12 mouse cellular contexts compared by ENCODE assay signal in the genomic region with DNA sequence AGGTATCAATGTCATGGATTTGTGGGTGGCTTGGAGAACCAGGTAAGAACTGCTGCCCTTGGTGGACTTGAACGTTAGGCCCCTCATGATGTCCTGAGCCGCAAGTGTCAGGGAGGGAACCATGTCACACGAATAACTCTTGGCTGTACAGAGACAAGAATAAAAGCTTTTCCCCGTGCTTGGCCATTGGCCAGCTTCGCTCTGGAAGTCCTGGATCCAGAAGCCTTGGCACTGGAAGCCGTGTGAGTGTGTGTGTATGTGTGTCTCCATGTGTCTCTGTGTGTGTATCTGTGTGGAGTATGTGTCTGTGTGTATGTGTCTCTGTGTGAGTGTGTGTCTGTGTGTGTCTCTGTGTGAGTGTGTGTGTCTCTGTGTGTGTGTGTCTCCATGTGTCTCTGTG. TPM values are rescaled to one million over a fixed set of nuclear protein-coding genes. Genes with fewer than 3 reads are reported as not detected.
A peak's percentile ranks its signal among the peaks of the same experiment; 100 is the strongest.
DNase-seq lines count a peak whose midpoint lies in the region; ATAC-seq and TF ChIP-seq lines count a peak whose summit lies in the region.
"Had no signal": no experiment of that assay in that cellular context is flagged by ENCODE, and none has a peak within 500 bp of the region (broad histone marks: within the 10 kb centered on the region; RNA-seq: fewer than 3 reads in every experiment).

No protein-coding gene starts in this region.

- no peak overlapping the region for H3K27ac ChIP-seq in heart, postnatal 0 days (ENCODE audit: low read depth)
- no peak overlapping the region for H3K27ac ChIP-seq in heart, embryonic 12.5 days (ENCODE audit: poor library complexity, severe bottlenecking)
- no peak overlapping the region; the same call in 1 of the 2 replicates for H3K27ac ChIP-seq in lung, embryonic 14.5 days (ENCODE audit: low read depth)
- H3K27ac ChIP-seq: hindbrain, embryonic 13.5 days; left cerebral cortex, adult 2 months had no signal

- TF ChIP-seq CTCF in heart, postnatal 0 days (IDR thresholded peaks at IDR 0.05; ENCODE audit: low read depth): no peak
- no peak for TF ChIP-seq CTCF in lung, embryonic 14.5 days (IDR thresholded peaks at IDR 0.05; ENCODE audit: low read depth)
- no peak for TF ChIP-seq CTCF in lung, adult 2 months (IDR thresholded peaks at IDR 0.05; ENCODE audit: insufficient read depth, low read length)

- no peak overlapping the region for H3K4me2 ChIP-seq in heart, postnatal 0 days (ENCODE audit: low read depth, low read length)
- no peak overlapping the region for H3K4me2 ChIP-seq in heart, embryonic 12.5 days
- H3K4me2 ChIP-seq in lung, embryonic 14.5 days: no peak overlapping the region
- H3K4me2 ChIP-seq: hindbrain, embryonic 13.5 days had no signal

- TF ChIP-seq EP300 in heart, postnatal 0 days (IDR thresholded peaks at IDR 0.05; ENCODE audit: low read depth): no peak

- peak; percentile 64 for ATAC-seq in heart, postnatal 0 days (ENCODE audit: insufficient read depth, low read depth)
- no peak for ATAC-seq in heart, embryonic 12.5 days (ENCODE audit: insufficient number of reproducible peaks, low FRiP score)
- no peak for ATAC-seq in lung, embryonic 14.5 days (ENCODE audit: insufficient read depth)

- H3K36me3 ChIP-seq in heart, postnatal 0 days (replicated peaks; ENCODE audit: control insufficient read depth, insufficient read depth, low read length): no peaks in the 10 kb centered on the region
- no peaks in the 10 kb centered on the region for H3K36me3 ChIP-seq in heart, embryonic 12.5 days
- H3K36me3 ChIP-seq in lung, embryonic 14.5 days (ENCODE audit: insufficient read depth): no peaks in the 10 kb centered on the region
- H3K36me3 ChIP-seq: hindbrain, embryonic 13.5 days had no signal

- no peak for TF ChIP-seq POLR2A in lung, adult 2 months (IDR thresholded peaks at IDR 0.05; ENCODE audit: borderline replicate concordance, extremely low read depth, low read depth, low read length)

- H3K4me1 ChIP-seq in heart, postnatal 0 days (ENCODE audit: control insufficient read depth, insufficient read depth): 0 out of 2 replicates have a peak, but pooled peaks cover 8% of the 10 kb centered on the region
- H3K4me1 ChIP-seq in heart, embryonic 12.5 days (replicated peaks): 0 out of 2 replicates have a peak, but pooled peaks cover 4% of the 10 kb centered on the region
- peaks cover 16% of the 10 kb centered on the region for H3K4me1 ChIP-seq in lung, embryonic 14.5 days (ENCODE audit: insufficient read depth)
- no peaks in the 10 kb centered on the region for H3K4me1 ChIP-seq in lung, adult 2 months (ENCODE audit: control insufficient read depth, insufficient read depth, low read length)

- H3K4me3 ChIP-seq in heart, postnatal 0 days (ENCODE audit: low read depth, low read length): no peak overlapping the region
- no peak overlapping the region for H3K4me3 ChIP-seq in heart, embryonic 12.5 days
- H3K4me3 ChIP-seq in lung, embryonic 14.5 days (ENCODE audit: low read depth, low read length): no peak overlapping the region
- no peak overlapping the region for H3K4me3 ChIP-seq in lung, adult 2 months (replicated peaks; ENCODE audit: extremely low read depth, low read depth, low read length)
- H3K4me3 ChIP-seq: hindbrain, embryonic 13.5 days; left cerebral cortex, adult 2 months had no signal

- 23% methylated on average over 6 of the region's 6 CpGs for WGBS in heart, postnatal 0 days
- 71% methylated on average over 6 of the region's 6 CpGs for WGBS in heart, embryonic 12.5 days
- 46% methylated on average over 6 of the region's 6 CpGs for WGBS in lung, embryonic 14.5 days
- WGBS in lung, adult 2 months: 30% methylated on average over 6 of the region's 6 CpGs

- no peaks in the 10 kb centered on the region for H3K9me3 ChIP-seq in heart, postnatal 0 days (replicated peaks; ENCODE audit: control insufficient read depth, low read length)
- no peaks in the 10 kb centered on the region for H3K9me3 ChIP-seq in heart, embryonic 12.5 days (replicated peaks)
- H3K9me3 ChIP-seq in lung, embryonic 14.5 days (ENCODE audit: low read depth, low read length): no peaks in the 10 kb centered on the region
- H3K9me3 ChIP-seq: hindbrain, embryonic 13.5 days had no signal

- DNase-seq in adrenal gland, postnatal 25 days: peak; percentile 38
- DNase-seq in adrenal gland, adult 18-20 months (ENCODE audit: low spot score in 2 of 2): no peak
- peak; percentile 50 for DNase-seq in heart, postnatal 0 days (ENCODE audit: low spot score)
- peak; percentile 91 for DNase-seq in lung, embryonic 14.5 days
- no peak for DNase-seq in lung, adult 2 months
- peak; percentile 32 for DNase-seq in NIH3T3 (ENCODE audit: low read depth)
- DNase-seq in urinary bladder, postnatal 4 days (ENCODE audit: low spot score in 2 of 2): no peak
- DNase-seq: cerebellum, adult 11 months; retina, postnatal 1 day had no signal

- H3K27me3 ChIP-seq in heart, postnatal 0 days (ENCODE audit: control insufficient read depth, insufficient read depth, low read length): no peaks in the 10 kb centered on the region
- H3K27me3 ChIP-seq in heart, embryonic 12.5 days (replicated peaks): no peaks in the 10 kb centered on the region
- H3K27me3 ChIP-seq in lung, embryonic 14.5 days (ENCODE audit: insufficient read depth, low read length): no peaks in the 10 kb centered on the region
- H3K27me3 ChIP-seq: hindbrain, embryonic 13.5 days had no signal

- H3K9ac ChIP-seq in heart, postnatal 0 days (replicated peaks; ENCODE audit: low read depth, low read length): no peak overlapping the region
- H3K9ac ChIP-seq in heart, embryonic 12.5 days: no peak overlapping the region
- no peak overlapping the region for H3K9ac ChIP-seq in lung, embryonic 14.5 days
- H3K9ac ChIP-seq: hindbrain, embryonic 13.5 days had no signal

RNA-seq across cellular contexts. Expression of gene Tmsb10, which starts 53.3 kb away (rescaled TPM):
- 194 and 195 TPM in 2 replicates for total RNA-seq in adrenal gland, postnatal 25 days (2021)
- 100 to 1,000 TPM; 151 to 215 TPM for total RNA-seq in adrenal gland, adult 18-20 months (2021)
- total RNA-seq in heart, postnatal 0 days (2014; rRNA removed; ENCODE audit: low replicate concordance): 43.7 and 63.7 TPM in 2 replicates
- polyA plus RNA-seq in heart, postnatal 0 days (2015; fragmentation: Nextera tagmentation; extraction: Ambion mirVana): 1,264 and 1,367 TPM in 2 replicates
- polyA plus RNA-seq in heart, embryonic 12.5 days (2016; fragmentation: Nextera tagmentation; extraction: Ambion mirVana): 2,303 and 2,375 TPM in 2 replicates
- polyA plus RNA-seq in lung, embryonic 14.5 days (2014; fragmentation: Nextera tagmentation; extraction: Ambion mirVana): 3,115 and 3,305 TPM in 2 replicates
- polyA plus RNA-seq in lung, adult 2 months (2012; rRNA removed): 76.1 and 85.7 TPM in 2 replicates

Comparison
In these comparisons a context has a peak if more than half of its experiments do, and no peak if none do; other contexts are left out.
1. DNase-seq: peak in adrenal gland, postnatal 25 days (single experiment), heart, postnatal 0 days (single experiment), lung, embryonic 14.5 days (single experiment) and NIH3T3 (single experiment); none in adrenal gland, adult 18-20 months (0 of 2), lung, adult 2 months (single experiment) and urinary bladder, postnatal 4 days (0 of 2).
2. RNA of gene Tmsb10, which starts 53.3 kb away (polyA plus RNA-seq): 3,115 to 3,305 TPM in lung, embryonic 14.5 days, 2,303 to 2,375 TPM in heart, embryonic 12.5 days and 1,264 to 1,367 TPM in heart, postnatal 0 days; 76.1 to 85.7 TPM in lung, adult 2 months; every median in the first group is over 10 times any median in the second.